Mouse (Mus musculus) inflammation-experienced regulatory T-cells, adult 6 months (primary cell): ENCODE measurements at regions not wholly inside any gene's neighbourhood (a gene's known extent, or its start where the extent isn't known, plus 50 kb on each side); places are given as distances from the start of the nearest gene placed in this dataset.
"Not testable (repeated sequence)": the region's sequence is repeated elsewhere in the genome, so short reads cannot be mapped to it uniquely, and the experiment has no call there.

Source experiments
- ATAC-seq: one replicate; pipeline ENCODE4 v1.8.0; 2017

DNA sequence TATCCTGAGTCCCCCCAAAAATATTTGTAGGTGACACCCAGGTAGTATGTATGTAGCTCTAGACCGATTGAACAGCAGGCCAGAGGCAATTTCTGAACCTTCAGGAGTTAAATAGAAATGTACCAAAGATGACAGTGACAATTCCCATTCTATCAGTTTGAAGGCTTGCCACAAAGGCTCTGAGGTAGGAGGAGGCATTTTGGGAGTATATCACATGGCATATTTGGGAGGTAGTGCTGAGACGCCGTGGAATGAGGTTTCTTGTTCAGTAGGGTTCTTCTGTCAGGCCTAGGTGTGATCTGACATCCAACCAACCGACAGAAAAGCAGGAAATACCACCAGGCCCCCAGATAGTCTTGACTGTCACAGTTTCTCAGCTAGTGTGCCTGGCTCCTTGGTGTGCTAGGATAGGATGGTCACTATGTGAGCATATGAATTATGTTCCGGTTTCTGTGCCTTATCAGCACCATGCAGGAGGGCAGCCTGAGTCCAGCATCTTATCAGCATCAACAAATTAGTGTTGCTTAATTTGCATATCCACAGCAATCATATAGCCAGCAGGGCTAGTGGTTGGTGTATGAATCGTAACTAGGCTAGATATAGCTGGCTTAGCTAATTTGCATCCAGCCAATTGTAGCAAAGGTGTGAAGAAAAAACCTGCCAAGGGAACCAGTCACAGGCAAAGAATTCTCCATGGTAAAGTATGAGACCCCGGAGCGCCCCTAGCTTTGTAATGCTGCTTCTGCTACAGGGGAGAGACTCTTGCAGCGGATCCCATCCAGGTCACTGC is 136.3 kb upstream of the Bcor start:
- ATAC-seq = no peak

DNA sequence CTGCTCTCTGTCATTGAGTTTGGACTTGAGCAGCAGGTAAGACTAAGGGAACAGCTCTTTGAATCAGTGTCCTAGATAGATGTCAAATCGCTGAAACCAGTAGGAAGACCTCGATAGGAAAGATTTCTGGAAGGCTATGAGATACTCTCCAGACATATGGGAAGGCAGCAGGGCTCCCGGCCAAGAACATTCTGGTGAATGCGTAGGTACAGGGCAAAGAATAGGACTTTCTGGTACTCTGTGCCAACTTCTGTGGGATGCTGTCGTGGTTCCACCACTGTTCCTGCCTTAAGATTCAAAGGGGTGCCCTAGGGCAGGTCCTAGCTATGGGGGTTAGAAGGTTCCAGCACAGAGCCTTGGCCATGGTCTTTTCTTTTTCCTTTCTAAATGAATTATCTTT is 138.5 kb upstream of the Bcor start:
- no peak for ATAC-seq

DNA sequence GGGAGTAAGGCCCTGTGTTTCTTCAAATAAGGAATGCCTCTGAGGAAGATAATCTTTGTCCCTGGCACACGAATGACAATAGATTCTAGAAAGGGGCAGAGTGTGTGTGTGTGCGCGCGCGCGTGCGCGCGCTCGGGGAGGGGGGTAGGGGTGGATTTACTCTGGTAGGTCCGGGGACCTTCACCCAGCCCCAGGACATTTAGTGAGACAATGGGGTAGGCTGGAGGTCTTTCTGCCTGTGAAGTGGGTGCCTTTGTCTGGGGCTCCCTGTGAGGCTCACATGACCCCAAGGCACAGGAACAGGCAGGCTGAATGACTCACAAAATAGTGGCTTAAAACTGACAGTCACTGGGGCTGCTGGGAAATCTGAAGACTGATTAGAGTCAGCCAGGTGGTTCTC is 139.1 kb upstream of the Bcor start:
- ATAC-seq = no peak

DNA sequence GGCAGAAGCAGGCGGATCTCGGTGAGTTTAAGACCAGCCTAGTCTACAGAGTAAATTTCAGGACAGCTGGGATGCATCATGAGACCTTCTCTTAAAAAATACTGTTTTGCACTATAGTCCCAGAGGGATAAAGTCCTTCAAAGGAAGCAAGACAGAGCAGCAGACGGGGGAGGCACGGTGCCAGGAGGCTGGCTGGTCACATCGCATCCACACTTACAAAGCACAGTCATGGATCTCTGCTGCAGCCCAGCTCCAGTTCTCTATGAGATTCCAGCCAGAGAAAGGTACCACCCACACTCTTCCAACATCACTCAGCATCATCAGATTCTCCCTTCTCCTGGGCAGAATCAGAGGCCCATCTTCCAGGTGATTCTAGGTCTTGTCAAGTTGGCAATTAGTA is 144.5 kb upstream of the Bcor start:
- ATAC-seq = no peak

DNA sequence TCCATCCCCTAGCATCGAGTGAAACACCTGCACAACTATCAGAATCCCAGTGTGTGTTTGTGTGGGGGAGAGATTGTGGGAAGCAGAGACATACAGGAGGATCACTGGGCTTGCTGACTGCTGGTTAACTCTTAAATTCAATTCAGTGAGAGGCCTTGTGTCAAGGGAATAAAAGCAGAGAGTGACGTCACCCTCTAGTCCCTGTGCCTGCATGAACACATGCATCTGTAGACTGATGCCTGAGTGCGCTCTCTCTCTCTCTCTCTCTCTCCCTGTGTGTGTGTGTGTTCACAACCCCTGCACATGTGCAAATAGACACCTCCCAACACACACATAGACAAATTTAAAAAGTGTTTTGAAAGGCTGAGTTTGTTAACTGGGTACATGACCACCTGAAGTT is 146.8 kb upstream of the Bcor start:
- no peak for ATAC-seq

DNA sequence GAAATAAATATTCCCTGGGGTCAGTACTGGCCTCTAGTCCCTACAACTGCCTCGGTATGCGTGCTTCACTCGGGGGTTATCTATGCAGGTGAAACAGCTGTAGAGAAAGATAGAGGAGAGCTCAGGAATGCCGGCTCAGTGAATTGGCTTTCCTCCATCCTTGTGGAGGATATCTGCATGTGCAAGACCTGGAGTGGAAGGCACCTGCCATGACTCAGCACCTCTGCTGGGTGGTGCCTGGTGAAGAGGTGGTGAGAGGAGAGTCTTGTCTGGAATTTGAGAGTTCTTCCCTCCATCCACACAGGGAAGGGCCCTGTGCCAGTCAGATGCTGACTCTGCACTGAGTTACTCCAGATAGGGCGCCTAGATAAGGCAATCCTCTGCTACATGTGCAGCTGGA is 152.4 kb upstream of the Bcor start:
- ATAC-seq = no peak

DNA sequence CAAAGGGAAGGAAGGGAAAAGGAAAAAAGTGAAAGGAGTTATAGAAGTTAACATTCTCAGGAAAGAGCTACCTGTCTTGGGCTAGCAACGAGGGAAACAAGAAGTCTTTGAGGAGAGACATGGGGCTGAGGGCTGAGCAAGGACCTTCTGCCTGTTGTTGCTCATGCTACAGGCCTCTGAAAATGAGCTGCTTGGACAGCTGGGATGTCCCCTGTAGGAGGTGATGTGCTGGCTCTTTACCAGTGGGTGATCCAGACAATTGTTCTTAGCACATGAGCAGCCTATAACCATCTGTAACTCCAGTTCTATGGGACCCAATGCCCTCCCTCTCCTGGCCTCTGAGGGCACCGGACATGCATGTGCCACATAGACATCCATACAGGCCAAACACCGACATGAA is 155.5 kb upstream of the Bcor start:
- no peak for ATAC-seq

DNA sequence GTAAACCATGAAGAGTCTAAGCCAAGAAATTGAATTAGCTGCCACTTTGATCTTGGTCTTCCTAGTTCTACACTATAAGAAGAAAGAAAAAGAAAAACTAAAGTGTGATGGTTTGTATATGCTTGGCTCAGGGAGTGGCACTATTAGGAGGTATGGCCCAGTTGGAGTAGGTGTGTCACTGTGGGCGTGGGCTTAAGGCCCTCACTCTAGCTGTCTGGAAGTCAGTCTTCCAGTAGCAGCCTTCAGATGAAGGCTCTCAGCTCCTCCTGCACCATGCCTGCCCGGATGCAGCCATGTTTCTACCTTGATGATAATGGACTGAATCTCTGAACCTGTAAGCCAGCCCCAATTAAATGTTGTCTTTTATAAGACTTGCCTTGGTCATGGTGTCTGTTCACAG is 157.3 kb upstream of the Bcor start:
- not testable (repeated sequence) for ATAC-seq

DNA sequence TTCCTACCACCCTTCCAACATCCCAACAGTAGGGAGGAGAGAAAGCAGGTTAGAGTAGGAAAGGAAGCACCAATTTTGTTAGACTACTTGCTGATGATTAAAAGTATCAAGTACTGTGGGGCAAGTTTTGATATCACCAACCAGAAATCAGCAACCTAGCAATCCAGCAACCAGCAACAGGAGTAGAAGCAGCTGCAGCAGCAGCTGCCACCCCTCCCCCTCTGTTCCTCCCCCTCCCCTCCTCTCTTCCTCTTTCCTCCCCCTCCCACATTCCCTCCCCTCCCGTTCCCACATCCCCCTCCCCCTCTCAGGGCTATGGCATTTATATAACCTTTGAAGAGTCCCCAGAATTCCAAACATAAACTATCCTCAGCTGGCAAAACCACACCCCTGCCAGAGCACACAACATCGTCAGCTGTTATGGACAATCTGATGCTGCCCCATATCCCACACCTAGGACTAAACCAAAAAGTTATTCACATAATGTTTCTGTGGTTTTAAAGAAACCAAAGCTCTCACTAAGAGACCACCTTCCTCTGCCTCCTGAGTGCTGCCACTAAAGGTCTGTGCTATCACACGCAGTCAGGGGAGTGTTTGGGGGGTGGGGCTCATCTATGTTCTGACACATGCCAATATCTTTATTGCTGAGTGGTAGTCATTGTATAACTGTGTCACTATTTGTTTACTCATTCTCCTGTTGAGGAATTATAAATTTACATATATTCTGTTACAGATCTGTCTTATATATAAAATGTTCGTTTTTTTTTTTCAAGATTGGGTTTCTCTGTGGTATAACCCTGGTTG is 158.9 kb upstream of the Bcor start:
- no peak for ATAC-seq

DNA sequence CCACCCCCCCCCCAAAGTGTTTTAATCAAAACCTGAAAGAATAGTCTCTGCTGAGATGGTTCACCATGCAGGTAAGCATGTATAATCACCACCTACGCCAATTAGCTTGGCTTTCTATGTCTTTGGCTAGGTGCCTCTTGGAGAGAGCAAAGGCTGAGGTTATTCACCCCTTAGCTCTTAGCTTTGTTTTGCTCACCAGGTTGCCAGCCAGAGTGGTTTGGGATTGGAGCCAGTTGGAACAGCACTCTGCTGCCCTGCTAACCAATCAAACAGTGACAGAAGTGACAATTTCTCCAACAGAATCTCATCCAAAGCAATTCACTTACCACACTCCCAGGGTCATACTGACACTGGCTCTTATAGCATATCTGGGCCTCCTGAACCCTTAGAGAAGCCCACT is 162.3 kb upstream of the Bcor start:
- no peak for ATAC-seq

DNA sequence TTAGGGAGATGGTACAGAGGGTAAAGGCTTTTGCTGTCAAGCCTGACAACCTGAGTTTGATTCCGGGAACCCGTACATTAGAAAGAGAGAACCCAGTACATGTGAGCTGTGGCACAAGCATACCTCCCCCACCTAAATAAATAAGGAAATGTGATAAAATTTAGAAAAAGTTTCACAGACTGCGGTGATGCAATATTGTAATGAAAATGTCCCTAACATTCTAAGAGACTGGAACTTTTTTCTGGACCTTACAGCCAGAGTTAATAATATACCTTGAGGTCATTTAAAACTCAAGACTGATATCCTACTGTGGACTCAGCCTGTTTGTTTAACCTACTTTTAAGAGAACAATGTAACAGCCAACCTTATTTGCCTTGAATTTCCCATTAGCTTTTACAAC is 163.1 kb upstream of the Bcor start:
- ATAC-seq = no peak

DNA sequence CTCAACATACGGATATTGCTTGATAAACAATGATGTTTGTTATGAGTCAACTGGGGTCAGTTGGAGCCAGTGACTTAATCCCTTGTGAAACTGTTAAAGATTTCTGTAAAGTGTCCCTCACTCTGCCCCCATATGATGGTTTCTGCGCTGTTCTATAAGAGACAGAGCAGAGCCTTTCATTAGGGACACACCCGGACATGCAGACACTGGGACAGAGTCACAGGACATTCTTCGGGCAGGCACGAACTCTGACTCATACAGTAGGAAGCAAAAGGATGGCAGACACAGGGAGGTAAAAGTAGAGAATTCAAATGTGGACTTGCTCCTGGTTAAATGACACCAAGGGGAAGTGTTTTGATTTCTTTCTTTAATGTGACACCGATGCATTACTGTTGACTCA is 163.7 kb upstream of the Bcor start:
- ATAC-seq = no peak

DNA sequence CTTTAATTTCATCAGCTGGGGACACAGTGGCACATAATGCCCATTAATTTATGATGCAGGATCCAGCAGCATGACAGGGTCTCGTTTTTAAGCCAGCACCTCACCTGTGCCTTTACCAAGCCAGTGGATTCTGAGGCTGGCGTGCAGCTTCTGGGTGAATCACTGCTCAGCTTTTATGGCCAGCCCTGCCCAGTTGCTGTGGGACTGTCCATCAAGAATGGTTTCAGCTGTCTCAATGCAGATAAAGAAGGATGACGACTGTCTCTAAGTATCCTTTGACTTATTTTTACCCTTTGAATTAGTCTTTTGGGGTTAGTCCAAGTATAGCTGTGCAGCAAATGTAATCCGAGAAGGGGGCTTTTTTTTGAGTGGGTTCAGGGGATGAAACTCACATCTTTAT is 167.3 kb upstream of the Bcor start:
- ATAC-seq = no peak

DNA sequence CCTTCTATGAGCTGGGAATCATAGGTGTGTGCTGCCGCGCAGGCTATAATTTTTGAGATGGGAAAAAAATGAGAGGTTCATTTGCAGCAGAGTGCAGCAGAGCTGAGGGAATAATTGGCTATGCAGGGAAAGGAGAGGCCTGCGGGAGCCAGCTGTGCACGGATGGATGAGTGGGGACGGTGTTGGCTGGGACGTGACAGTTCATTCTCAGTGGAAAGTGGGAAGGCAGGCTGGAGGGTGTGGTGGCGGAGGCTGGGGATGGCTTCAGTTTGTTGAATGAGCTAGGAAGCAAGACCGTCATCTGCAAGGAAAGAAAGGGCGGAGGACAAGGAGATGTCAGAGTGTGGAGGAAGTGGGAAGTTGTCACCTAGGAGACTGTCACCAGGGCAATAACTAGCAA is 180.4 kb upstream of the Bcor start:
- ATAC-seq = no peak

DNA sequence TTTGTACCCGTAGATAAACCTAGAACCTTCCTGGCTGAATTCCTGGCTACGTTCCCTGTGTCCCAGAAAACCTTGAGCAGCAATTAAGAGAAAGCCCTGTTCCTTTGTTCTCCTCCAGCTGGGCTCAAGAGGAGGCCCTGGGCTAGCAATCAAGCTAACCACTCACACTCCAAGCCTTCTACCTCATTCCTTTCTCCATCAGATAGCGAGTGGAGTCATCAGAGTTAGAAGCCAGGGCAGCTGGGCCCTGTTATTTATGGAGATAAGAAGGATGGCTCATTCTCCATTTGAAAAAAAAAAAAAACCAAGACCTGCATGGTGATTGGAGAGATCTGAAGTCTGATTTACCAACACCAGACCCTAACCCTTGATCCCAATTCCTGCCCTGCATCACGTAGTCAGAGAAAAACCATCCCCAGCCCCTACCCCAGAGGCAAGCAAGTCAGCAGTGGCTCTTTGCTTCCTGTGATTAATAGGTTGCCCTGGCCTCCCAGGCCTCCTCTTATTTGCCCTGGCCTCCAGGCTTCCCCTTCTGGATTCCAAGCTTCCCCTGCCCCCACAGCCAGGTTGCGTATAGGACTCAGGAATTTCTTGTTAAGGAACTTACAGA is 181.3 kb upstream of the Bcor start:
- ATAC-seq = no peak

DNA sequence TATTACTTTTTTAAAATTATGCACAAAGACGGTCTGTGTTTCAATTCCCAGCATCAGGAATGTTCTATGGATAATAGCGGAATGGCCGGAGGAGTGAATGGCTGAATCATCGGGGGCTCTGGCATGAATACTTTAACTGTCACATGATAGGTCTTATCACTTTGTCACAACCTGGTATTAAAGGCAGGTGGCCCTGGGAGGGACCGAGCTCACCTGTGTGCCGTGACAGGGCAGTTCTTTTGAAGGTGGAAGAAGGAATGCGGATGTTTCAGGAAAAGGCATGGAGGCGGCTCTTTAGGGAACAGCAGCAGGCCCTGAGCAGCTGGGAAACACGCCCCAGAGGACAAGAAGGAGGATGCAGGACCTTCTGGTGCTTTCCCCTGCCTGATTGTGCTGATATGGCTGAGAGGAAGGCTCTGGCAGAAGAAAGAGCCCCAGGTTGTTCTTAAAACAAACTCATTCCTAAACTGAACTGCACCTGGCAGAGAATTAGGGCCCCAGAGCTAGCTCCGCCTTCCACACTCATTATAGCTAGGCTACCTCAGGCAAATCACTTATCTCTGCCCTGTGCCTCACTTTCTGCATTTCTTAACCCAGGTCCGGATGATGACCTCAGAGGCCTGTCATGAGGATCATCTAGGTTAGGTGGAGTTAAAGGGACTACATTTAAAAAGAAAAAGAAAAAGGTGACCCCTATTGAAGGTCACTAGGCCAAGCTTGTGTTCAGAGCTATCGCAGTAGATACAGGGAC is 184.8 kb upstream of the Bcor start:
- ATAC-seq = no peak

DNA sequence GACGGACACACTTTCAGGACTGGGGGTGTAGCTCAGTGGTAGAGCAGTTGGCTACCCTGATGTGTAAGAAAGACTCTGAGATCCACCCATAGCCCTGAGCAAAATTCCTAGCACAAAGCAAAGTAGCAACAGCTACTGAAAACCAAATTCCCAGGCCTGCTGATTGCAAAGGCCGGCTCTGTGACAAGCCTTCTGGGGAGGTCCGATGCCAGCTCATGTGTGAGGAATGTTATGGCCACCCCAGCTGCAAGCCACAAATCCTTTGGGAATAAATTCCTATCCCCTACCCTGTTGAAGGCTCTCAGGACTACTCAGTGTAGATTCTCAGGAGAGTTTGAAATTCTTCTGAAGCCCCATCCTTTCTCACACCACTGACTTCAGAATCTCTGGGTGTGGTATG is 186.7 kb upstream of the Bcor start:
- no peak for ATAC-seq

DNA sequence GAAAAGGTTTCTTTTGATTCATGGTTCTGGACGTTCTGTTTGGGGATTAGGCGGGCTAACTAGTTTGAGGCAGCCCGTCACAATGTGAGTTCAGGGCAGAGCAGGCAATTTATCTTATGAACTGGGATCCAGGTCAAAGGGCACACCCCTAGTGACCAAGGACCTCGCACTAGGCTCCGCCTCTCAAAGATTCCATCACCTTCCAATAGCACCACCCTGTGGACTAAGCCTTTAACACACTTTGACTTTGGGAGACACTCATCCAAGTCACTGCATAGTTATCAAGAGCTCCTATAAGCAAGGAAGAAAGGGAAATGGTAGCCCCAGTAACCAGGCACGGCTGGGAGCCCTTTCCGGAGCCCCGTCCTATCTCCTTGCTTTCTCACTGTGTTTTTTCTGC is 188.0 kb upstream of the Bcor start:
- ATAC-seq = no peak

DNA sequence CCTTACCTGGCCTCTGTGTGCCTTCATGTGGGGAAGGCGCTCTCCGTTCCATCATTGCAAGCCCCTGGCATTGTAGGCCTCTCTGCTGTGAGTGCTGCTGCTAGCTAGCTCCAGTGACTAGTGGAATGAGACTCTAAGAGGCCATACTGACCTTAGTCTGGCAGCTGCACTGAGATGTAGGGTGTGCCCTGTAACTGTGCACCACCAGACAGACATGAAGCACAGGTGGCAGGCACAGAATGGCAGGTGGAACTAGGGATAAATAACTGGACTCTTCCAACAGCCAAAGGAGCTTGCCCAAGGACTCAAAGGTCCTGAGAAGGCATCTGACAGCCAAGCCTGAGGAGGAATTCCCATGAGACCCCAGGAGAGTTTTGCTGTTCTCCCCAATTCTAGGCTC is 194.7 kb upstream of the Bcor start:
- ATAC-seq = no peak

DNA sequence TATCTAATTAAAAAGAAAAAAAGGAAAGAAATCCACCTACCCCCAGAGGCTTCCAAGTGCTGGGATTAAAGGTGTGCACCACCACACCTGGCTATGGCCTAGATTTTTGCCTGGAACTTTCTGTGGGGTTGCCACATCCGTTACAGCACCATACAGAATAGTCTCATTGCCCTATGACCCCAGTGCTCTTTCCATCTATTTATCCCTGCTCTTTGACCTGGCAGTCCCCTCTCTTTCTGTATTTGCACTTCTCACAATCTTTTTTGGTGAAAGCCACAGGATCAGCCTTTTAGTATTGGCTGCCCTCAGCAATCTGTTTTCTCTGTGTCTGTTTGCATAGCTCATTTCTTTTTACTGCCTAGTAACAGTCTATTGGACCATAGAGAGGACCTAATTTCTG is 197.9 kb upstream of the Bcor start:
- no peak for ATAC-seq

DNA sequence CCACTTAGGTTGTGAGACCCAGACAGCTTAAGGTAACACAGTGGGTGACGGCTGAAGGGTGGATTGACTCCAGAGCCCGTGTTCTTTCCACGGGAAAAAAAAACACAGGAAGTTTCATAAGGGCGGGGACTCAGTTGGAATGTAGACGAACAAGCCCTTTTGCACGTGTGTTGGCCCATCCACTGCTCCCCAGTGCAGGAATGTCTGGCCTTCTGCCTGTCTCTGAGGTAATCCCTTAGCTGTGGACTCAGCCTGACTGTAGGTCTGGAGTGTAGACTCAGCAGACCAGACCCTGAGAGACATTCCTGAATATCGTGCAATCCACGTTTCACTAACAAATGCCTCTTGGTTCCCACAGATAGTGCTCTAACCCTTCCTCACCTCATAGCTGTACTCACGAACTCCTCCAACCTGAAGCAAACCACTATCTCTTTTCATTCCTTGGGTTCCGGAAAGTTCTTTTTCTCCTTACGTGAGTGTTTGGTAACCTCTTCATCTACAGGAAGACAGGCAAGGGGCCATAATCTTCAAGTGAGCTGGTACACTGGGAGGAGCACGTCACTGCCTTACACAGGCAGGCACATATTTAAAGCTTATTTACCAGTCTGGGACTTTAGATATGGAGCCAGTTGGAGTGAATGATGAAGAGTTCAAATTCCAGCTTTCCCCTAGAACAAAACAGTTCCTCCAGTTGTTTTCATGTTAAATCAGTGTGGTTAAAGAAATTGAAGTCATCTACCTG is 205.6 kb upstream of the Bcor start:
- no peak for ATAC-seq

DNA sequence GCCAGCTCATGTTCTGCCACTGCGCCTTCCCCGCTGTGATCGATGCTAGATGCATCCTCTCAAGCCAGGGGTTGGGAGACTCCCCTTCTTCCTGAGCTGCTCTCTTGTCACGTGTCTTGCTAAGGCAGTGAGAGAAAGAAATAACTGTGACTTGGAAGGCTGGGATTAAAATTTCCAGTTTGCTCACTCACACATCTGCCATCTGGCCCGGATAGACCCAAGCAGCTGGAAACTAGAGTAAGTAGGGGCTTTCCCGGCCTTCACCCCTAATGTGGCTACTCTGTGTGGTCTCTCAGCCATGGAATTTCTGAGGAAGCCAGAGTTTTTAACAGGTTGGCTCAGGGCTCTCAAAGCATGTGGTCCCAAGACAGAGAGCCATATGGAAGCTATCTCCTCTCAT is 206.6 kb upstream of the Bcor start:
- no peak for ATAC-seq

DNA sequence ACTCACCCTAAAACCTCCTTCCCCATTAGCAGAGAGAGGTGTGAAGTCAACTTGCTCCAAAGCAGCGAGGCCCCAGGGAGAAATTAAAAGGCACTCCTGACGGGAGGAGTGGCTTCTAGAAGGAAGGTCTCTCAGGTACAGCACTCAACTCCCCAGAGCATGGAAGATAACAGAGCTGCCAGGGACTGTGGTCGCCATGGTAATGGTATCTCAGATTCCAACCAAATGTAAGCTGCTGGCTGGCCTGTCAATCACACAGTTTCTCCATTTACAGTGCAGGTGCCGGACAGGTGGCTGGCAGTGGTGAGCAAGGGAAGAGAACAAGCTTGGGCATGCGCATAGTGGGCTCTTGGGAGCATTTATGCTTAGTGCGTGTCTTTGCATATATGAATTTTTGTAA is 213.5 kb upstream of the Bcor start:
- ATAC-seq = no peak
